Mouse (Mus musculus) brain, embryonic 14.5 days (tissue): Measurements from ENCODE around the gene Cnfn. TPM values are rescaled to one million over a fixed set of nuclear protein-coding genes. Genes with fewer than 3 reads are reported as not detected.
A peak's percentile ranks its signal among the peaks of the same experiment; 100 is the strongest.

Experiments used
- DNase-seq: peaks from one replicate; pipeline ENCODE4 v3.0.0-alpha.2; 2011; ENCODE audit warnings: low read depth
- CTCF ChIP-seq: fragments of 200-500 bp; IDR thresholded peaks from 2 replicates; pipeline ENCODE4 v1.5.1; 2012; ENCODE audit warnings: inconsistent platforms, mild to moderate bottlenecking, moderate library complexity, borderline replicate concordance; ENCODE audit not compliant: insufficient read depth, insufficient read length; ENCODE audit errors: extremely low read depth
- POLR2A ChIP-seq: fragments of 200-500 bp; IDR thresholded peaks from 2 replicates; pipeline ENCODE4 v1.6.1; 2012; ENCODE audit warnings: mild to moderate bottlenecking, inconsistent platforms, borderline replicate concordance; ENCODE audit not compliant: poor library complexity, insufficient read depth, insufficient read length, severe bottlenecking; ENCODE audit errors: extremely low read depth
- polyA plus RNA-seq: library from polyadenylated mRNA; depleted of rRNA; stranded (reverse); fragments of >200 nt; gene quantifications from 2 replicates; pipeline ENCODE4 v1.2.3, GENCODE M21; 2012

Gene Cnfn
- polyA plus RNA-seq, 1 experiment: not detected

DNA sequence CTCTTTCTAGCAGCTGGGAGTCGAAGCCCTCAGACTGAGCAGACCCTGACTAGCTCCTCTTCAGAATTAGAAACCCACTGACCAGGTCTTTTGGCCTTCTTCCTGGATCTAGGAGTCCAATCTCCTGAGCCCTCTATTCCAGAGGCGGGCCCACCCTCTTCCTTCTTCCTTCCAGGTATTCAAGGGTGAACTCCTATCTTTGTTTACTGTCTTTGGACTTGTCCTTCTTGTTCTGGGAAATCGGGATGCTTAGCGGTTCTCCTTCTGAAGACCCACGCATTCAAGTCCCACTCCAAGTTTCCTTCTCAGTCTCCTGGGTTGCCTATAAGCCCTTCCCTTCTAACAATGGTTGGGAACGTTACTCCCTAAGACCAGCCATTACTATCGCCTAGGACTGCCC lies 19.4 kb upstream of the Cnfn start:
- TF ChIP-seq CTCF (no peak), POLR2A (no peak)

DNA sequence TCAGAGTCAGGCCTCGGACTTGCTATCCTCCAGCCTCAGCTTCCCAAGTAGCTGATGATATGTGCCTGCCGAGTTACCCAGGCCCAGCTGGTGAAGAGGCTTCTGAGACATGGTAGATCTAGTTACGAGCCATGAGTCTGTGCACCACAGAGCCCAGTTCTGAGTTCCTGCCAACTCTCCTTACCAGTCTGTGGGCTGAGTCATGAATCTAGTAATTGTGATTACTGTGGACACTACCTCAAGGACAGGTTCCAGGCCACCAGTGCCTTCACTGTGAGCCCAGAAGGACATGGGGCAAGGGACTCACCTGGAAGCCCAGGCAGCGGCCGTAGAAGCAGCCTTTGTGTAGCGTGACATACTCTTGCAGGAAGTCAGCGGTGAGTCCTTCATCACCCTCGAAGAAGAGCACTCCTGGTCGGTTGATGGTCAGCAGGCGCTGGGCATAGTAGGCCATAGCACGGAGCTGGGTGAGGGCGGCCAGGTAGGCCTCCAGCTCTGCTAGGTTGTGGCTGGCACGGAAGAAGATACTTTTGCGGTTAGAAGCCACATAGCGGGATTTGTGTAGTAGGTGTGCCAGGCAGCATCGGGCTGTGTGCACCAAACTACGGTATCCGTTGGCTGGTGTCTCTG lies 18.4 kb upstream of the Cnfn start:
- DNase-seq: no peak
- no peak for TF ChIP-seq POLR2A
- no peak for TF ChIP-seq CTCF

More for the DNA sequence above, 19.4 kb upstream of the Cnfn start:
- DNase-seq: no peak

GRCm38 (mm10) chr7:25385850-25386555 lies 16.5 kb upstream of the Cnfn start:
- TF ChIP-seq POLR2A: no peak
- TF ChIP-seq CTCF: no peak
- DNase-seq: peak; percentile 56

DNA sequence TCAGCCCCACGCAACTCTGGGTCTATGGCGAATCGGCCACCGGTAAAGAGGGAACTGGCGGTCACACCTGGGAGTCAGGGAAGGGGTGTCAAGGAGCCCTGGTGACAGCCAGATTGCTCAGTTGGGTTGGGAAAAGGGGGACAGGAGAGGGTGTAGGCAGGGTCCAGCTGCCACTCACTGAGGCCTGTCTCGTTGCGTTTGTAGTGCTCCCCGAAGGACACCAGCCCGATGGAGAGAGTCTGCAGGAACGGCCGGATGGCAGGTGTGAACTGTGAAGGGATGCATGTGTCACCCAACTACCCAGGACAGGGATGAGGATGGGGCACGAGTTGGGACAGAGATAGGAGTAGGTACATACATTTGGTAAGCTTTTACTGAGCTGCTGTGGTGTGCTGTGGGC lies 15.7 kb upstream of the Cnfn start:
- TF ChIP-seq CTCF (no peak), POLR2A (no peak)
- no peak for DNase-seq

GRCm38 (mm10) chr7:25384818-25385217 lies 15.3 kb upstream of the Cnfn start:
- TF ChIP-seq CTCF (no peak), POLR2A (no peak)
- no peak for DNase-seq

GRCm38 (mm10) chr7:25384318-25384717 lies 14.8 kb upstream of the Cnfn start:
- no peak for DNase-seq
- TF ChIP-seq CTCF: no peak
- no peak for TF ChIP-seq POLR2A

- TF ChIP-seq POLR2A (no peak), CTCF (no peak)
- DNase-seq: no peak
Measured at GRCm38 (mm10) chr7:25383891-25384290, 14.4 kb upstream of the Cnfn start.

- DNase-seq: no peak
- no peak for TF ChIP-seq CTCF
- TF ChIP-seq POLR2A: no peak
Measured at GRCm38 (mm10) chr7:25383385-25383784, 13.9 kb upstream of the Cnfn start.

DNA sequence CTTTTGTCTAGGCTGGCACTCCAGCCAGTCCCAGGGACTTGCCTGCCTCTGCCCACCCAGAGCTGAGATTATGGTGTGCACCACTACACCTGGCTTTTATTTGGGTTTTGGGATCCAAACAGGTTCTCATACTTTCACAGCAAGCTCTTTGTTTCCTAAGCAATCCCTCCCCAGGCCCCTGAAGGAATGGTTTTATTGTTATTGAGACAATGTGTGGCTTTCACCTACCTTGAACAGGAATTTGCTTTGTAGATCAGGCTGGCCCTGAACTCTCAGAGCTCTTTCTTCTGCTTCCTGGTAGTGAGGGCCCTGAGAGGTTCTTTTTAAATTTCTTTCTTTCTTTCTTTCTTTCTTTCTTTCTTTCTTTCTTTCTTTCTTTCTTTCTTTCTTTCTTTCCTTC lies 13.0 kb upstream of the Cnfn start:
- no peak for TF ChIP-seq CTCF
- TF ChIP-seq POLR2A: no peak
- no peak for DNase-seq

- TF ChIP-seq CTCF: no peak
- no peak for DNase-seq
Measured at GRCm38 (mm10) chr7:25381284-25381680, 11.8 kb upstream of the Cnfn start.

- TF ChIP-seq POLR2A: no peak
- TF ChIP-seq CTCF: no peak
- DNase-seq: no peak
Measured at GRCm38 (mm10) chr7:25380392-25381283, 11.1 kb upstream of the Cnfn start.

DNA sequence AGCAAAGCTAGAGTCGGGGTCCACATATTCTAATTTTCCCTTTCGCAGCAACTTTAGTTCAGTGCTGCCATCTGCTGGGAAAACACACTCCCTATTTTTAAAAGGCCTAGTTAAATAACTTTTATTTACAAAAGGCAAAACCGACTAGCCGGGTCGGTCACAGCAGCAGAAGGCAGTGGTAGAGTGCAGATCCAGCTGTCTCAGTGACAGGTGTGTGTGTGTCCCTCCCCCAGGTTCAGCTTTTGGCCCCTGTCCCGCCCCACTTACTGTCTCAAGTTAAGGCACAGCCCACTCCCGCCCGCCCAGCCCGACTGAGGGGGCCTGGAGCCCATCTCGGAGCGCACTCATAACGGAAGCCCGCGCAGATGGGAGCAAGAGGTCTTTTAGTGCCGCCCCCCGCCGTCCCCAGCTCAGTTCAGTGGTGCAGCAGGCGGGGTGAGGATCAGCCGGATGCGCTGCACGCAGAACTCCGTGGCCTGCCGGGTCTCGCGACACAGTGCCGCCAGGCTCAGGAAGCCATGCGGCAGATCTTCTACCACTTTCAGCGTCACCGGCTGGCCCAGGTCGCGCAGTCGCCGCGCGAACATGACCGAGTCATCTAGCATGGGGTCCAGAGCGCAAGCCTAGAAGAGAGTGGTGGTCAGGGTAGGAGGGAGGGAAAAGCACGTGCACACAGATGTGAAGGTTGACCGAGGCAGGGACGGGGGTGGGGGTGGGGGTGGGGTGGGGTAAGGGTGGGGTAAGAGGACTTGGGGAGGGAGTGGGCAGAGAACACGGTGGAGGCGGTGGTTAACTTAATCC lies 10.2 kb upstream of the Cnfn start:
- peak; percentile 88 for DNase-seq
- TF ChIP-seq POLR2A (no peak), CTCF (peak; percentile 49; the same call in 1 of the 2 replicates)
